Mouse (Mus musculus) left cerebral cortex, adult 9 months (tissue): ENCODE measurements around the gene Bcl7b.
"Not testable (repeated sequence)": the region's sequence is repeated elsewhere in the genome, so short reads cannot be mapped to it uniquely, and the experiment has no call there.

Source experiments
- DNase-seq, 2 experiments: peaks; one replicate each; pipeline ENCODE4 v3.0.0; 2022; ENCODE audit warnings: low spot score in 2 of 2

The Bcl7b gene

DNA sequence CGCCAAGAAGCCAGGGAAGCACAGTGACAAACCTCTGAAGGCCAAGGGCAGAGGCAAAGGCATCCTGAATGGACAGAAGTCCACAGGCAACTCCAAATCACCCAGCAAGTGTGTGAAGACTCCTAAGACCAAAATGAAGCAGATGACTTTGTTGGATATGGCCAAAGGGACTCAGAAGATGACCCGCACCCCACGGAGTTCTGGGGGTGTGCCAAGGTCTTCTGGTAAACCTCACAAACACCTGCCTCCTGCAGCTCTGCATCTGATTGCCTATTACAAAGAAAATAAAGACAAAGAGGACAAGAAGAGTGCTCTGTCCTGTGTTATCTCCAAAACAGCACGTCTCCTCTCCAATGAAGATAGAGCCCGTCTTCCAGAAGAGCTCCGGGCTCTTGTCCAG lies 48.8 kb downstream of the Bcl7b start:
- DNase-seq: no peak

DNA sequence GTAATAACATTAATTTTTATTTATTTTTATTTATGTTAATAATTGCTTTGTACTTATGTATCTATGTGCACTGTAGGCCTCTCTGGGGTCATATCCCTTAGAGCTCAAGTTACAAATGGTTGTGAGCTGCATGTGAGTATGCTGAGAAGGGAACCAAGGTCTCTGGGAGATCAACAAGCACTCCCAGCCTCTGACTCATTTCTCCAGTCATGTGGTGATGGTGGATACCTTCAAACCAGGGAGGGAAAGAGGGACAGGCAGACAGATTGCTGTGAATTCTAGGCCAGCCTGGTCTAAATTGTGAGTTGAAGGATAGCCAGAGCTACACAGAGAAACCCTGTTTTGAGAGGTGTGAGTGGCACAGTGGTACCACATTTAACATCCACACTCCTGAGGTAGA lies 52.9 kb downstream of the Bcl7b start:
- no peak for DNase-seq

DNA sequence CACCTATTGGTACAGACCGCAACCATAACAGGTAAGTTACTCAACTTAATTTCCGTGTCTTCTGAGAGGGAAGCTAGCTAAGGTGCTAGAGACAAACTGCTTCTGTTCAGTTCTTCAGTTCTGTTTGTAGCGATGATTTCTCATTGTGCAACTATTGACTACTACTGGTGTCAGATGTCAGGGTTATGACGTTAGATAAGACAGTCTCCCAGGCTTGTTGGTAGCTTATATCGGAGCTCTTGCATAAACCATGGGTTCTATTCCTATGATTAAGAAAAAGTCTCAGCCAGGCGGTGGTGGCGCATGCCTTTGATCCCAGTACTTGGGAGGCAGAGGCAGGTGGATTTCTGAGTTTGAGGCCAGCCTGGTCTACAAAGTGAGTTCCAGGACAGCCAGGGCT lies 54.0 kb downstream of the Bcl7b start:
- no peak for DNase-seq

DNA sequence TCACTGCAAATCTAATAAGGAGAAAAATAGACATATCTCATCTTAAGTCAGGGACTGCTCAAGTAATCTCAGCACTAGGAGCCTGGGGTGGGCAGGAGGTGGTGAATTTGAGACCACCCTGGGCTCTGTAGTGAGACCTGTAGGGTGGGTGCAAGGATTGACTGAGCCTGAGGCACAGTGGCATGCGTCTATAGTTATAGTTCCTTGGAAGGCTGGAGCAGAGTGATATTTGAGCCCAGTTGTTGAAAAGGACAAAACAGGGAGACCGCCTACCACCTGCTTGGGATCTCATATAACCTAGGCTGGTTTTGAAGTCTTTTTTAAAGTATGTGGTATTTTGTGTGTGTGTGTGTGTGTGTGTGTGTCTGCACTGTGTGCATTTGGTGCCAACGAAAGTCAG lies 56.1 kb downstream of the Bcl7b start:
- DNase-seq: no peak

DNA sequence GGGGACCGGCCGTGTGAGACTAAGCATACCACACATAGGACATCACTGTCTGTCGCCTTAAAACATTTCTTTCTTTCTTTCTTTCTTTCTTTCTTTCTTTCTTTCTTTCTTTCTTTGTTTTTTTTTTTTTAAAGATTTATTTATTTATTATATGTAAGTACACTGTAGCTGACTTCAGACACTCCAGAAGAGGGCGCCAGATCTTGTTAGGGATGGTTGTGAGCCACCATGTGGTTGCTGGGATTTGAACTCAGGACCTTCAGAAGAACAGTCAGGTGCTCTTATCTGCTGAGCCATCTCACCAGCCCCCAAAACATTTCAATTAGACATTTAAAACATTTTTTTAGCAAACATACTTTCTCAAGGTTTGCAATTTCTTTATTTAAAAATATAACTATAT lies 57.8 kb downstream of the Bcl7b start:
- DNase-seq: not testable (repeated sequence)

DNA sequence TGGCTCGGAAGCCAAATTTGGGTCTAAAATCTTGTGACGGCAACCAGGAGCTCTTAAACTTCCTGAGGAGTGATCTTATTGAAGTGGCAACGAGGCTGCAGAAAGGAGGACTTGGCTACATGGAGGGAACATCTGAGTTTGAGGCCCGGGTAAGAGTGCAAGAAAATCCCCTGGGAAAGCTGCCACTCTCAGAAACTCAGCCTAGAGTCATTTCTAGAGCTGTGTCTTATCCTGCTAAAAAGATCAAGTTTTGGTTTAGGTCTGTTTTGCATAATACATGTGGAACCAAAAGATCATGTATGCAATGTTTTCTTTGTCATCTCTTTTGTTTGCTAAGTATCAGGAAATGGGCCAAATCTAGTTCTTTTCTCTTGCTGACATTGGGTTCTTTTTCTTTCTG lies 62.1 kb downstream of the Bcl7b start:
- no peak for DNase-seq
